Mouse (Mus musculus): Measurements from ENCODE around the gene Senp1. TPM values are rescaled to one million over a fixed set of nuclear protein-coding genes. Genes with fewer than 3 reads are reported as not detected.

Gene Senp1
- polyA plus RNA-seq, 1 experiment: 1.0 TPM

GRCm38 (mm10) chr15:97990721-97991120, 102.8 kb downstream of the Senp1 start:
- Histone ChIP-seq H3K36me3 (ENCODE audit: control insufficient read depth) (no peaks in the 10 kb centered on the region), H3K4me1 (ENCODE audit: control insufficient read depth) (peaks cover 12% of the 10 kb centered on the region), H3K9me3 (ENCODE audit: control insufficient read depth, low read length) (no peaks in the 10 kb centered on the region), H3K4me3 (replicated peaks) (no peak overlapping the region), H3K27me3 (ENCODE audit: control insufficient read depth) (peaks cover 8% of the 10 kb centered on the region)
- TF ChIP-seq GATA1 (IDR thresholded peaks at IDR 0.05; ENCODE audit: low read length) (no peak), TAL1 (IDR thresholded peaks at IDR 0.05; ENCODE audit: low read length) (no peak)

GRCm38 (mm10) chr15:97990124-97990523, 103.4 kb downstream of the Senp1 start:
- TF ChIP-seq TAL1 (IDR thresholded peaks at IDR 0.05; ENCODE audit: low read length) (no peak), GATA1 (IDR thresholded peaks at IDR 0.05; ENCODE audit: low read length) (no peak)
- no peak overlapping the region for H3K4me3 ChIP-seq (replicated peaks)
- H3K9me3 ChIP-seq (ENCODE audit: control insufficient read depth, low read length): no peaks in the 10 kb centered on the region
- peaks cover 8% of the 10 kb centered on the region for H3K27me3 ChIP-seq (ENCODE audit: control insufficient read depth)
- H3K36me3 ChIP-seq (ENCODE audit: control insufficient read depth): no peaks in the 10 kb centered on the region
- peaks cover 12% of the 10 kb centered on the region for H3K4me1 ChIP-seq (ENCODE audit: control insufficient read depth)

- Histone ChIP-seq H3K4me1 (ENCODE audit: control insufficient read depth) (peaks cover 12% of the 10 kb centered on the region), H3K27me3 (ENCODE audit: control insufficient read depth) (peaks cover 8% of the 10 kb centered on the region), H3K36me3 (ENCODE audit: control insufficient read depth) (no peaks in the 10 kb centered on the region), H3K9me3 (ENCODE audit: control insufficient read depth, low read length) (no peaks in the 10 kb centered on the region), H3K4me3 (replicated peaks) (no peak overlapping the region)
- no peak for TF ChIP-seq TAL1 (IDR thresholded peaks at IDR 0.05; ENCODE audit: low read length)
- TF ChIP-seq GATA1 (IDR thresholded peaks at IDR 0.05; ENCODE audit: low read length): no peak
Observed at GRCm38 (mm10) chr15:97989544-97989943, 104.0 kb downstream of the Senp1 start.

Other genes with a start within 250 kb of the Senp1 start
- 0.45 and 0.62 TPM in 2 replicates for gene Hdac7, start 249.2 kb downstream of the Senp1 start, polyA plus RNA-seq (2012)
- gene Vdr, start 183.1 kb downstream of the Senp1 start, polyA plus RNA-seq (2012): not detected in 2 replicates
- gene Tmem106c, start 129.5 kb downstream of the Senp1 start, polyA plus RNA-seq (2012): 0.37 and 0.53 TPM in 2 replicates
- gene Col2a1, start 89.0 kb downstream of the Senp1 start, polyA plus RNA-seq (2012): not detected in 2 replicates
- gene Pfkm, start 1.2 kb downstream of the Senp1 start, polyA plus RNA-seq (2012): 2.4 and 3.1 TPM in 2 replicates
- gene Asb8, start 71.9 kb upstream of the Senp1 start, polyA plus RNA-seq (2012): 0.42 and 0.43 TPM in 2 replicates
- gene Ccdc184, start 73.4 kb upstream of the Senp1 start, polyA plus RNA-seq (2012): not detected in 2 replicates
- not detected in 2 replicates for gene Olfr288, start 101.8 kb upstream of the Senp1 start, polyA plus RNA-seq (2012)
- not detected in 2 replicates for gene Gm44579, start 127.2 kb upstream of the Senp1 start, polyA plus RNA-seq (2012)
- not detected in 2 replicates for gene Olfr287, start 127.3 kb upstream of the Senp1 start, polyA plus RNA-seq (2012)
- gene Olfr286, start 140.7 kb upstream of the Senp1 start, polyA plus RNA-seq (2012): not detected in 2 replicates
- gene H1fnt, start 163.5 kb upstream of the Senp1 start, polyA plus RNA-seq (2012): not detected in 2 replicates
- 0.03 TPM in 1 of 2 replicates, not detected in the other for gene Zfp641, start 202.4 kb upstream of the Senp1 start, polyA plus RNA-seq (2012)
- gene Olfr285, start 223.6 kb upstream of the Senp1 start, polyA plus RNA-seq (2012): 0.01 TPM in 1 of 2 replicates, not detected in the other
- not detected in 2 replicates for gene Olfr284, start 247.2 kb upstream of the Senp1 start, polyA plus RNA-seq (2012)

Data from erythroblast, embryonic 14.5 days (primary cell).